Mouse (Mus musculus): ENCODE measurements around the gene Gm364. TPM values are rescaled to one million over a fixed set of nuclear protein-coding genes. Genes with fewer than 3 reads are reported as not detected.

Gm364 gene
- polyA plus RNA-seq, 1 experiment from 2014 or later = not detected

DNA sequence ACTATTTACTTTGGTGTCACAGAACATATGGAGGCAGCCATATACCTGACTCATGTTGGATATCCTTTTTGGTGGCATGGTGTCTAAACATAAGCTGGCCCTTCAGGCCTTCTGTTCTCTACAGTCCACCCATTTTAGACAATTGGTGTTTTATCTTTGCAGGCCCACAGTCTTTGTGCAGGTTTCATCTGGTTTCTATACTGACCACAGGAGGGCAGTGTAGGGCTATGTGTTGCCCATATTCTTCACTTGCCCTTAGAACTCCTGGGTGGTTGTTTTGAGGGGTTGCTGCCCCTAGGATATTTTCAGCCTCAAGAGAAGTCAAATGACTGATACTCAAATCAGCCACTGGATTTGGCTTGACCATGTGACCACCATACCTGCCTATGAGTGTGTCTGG is 5.3 kb upstream of the Gm364 start:
- no peaks in the 10 kb centered on the region for H3K27me3 ChIP-seq
- no peak overlapping the region for H3K27ac ChIP-seq
- H3K4me2 ChIP-seq (replicated peaks) = no peak overlapping the region
- no peaks in the 10 kb centered on the region for H3K4me1 ChIP-seq
- H3K4me3 ChIP-seq = no peak overlapping the region
- no peaks in the 10 kb centered on the region for H3K36me3 ChIP-seq
- H3K9me3 ChIP-seq (replicated peaks) = no peaks in the 10 kb centered on the region
- H3K9ac ChIP-seq = no peak overlapping the region
- ATAC-seq (ENCODE audit: low FRiP score) = no peak

- no peak overlapping the region for H3K27ac ChIP-seq
- no peak overlapping the region for H3K4me2 ChIP-seq (replicated peaks)
- H3K27me3 ChIP-seq = no peaks in the 10 kb centered on the region
- H3K9me3 ChIP-seq (replicated peaks) = no peaks in the 10 kb centered on the region
- H3K4me3 ChIP-seq = no peak overlapping the region
- 10% methylated on average over 2 of the region's 2 CpGs for WGBS
- no peaks in the 10 kb centered on the region for H3K4me1 ChIP-seq
- no peaks in the 10 kb centered on the region for H3K36me3 ChIP-seq
- H3K9ac ChIP-seq = no peak overlapping the region
- ATAC-seq (ENCODE audit: low FRiP score) = no peak
Observed at GRCm38 (mm10) chrX:57431610-57432009, 22.7 kb downstream of the Gm364 start.

- Histone ChIP-seq H3K9me3 (replicated peaks) (no peaks in the 10 kb centered on the region), H3K27me3 (no peaks in the 10 kb centered on the region), H3K9ac (no peak overlapping the region), H3K4me3 (no peak overlapping the region), H3K27ac (no peak overlapping the region), H3K4me1 (no peaks in the 10 kb centered on the region), H3K4me2 (replicated peaks) (no peak overlapping the region), H3K36me3 (no peaks in the 10 kb centered on the region)
- no peak for ATAC-seq (ENCODE audit: low FRiP score)
- 97% methylated on average over 2 of the region's 2 CpGs for WGBS
Observed at GRCm38 (mm10) chrX:57433897-57434296, 24.9 kb downstream of the Gm364 start.

GRCm38 (mm10) chrX:57503634-57504033 is 94.7 kb downstream of the Gm364 start, which contains the start of gene Gpr101:
TSS of gene Gpr101 (minus strand) at chrX:57503757.
- H3K4me3 ChIP-seq = peak within 1 kb of the TSS; percentile 37
- 13% methylated on average over 9 of the region's 28 CpGs for WGBS
- H3K9ac ChIP-seq = 0 out of 2 replicates have a peak within 1 kb of the TSS, but pooled peaks have one; percentile 18
- no peaks in the 10 kb centered on the region for H3K9me3 ChIP-seq (replicated peaks)
- no peak within 1 kb of the TSS for H3K27ac ChIP-seq
- peaks cover 25% of the 10 kb centered on the region for H3K27me3 ChIP-seq
- no peaks in the 10 kb centered on the region for H3K36me3 ChIP-seq
- H3K4me1 ChIP-seq = no peaks in the 10 kb centered on the region
- peak within 1 kb of the TSS; percentile 66 for H3K4me2 ChIP-seq (replicated peaks)
- peak; percentile 58; the same call in 1 of the 2 replicates for ATAC-seq (ENCODE audit: low FRiP score)

DNA sequence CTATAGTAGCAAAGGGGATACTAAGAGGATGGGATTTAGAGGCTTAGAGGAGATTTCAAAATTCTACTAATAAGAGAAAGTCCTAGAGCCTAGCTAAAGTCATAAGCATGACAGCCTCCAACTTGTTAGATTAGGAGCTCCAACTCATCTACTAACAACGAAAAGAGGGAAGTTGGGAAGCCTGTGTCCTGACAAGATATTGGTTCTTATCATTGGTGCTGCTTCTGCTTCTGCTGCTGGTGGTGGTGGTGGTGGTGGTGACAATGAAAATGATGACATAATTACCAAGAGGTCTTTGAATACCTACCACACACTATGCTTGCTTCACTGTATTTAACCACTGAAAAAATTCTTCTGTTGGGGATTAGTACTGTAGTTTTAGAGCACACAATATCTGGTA is 97.3 kb downstream of the Gm364 start:
- Histone ChIP-seq H3K4me3 (no peak overlapping the region), H3K9me3 (replicated peaks) (no peaks in the 10 kb centered on the region), H3K27me3 (peaks cover 25% of the 10 kb centered on the region), H3K36me3 (no peaks in the 10 kb centered on the region), H3K27ac (no peak overlapping the region), H3K9ac (no peak overlapping the region), H3K4me2 (replicated peaks) (no peak overlapping the region), H3K4me1 (no peaks in the 10 kb centered on the region)
- 96% methylated on average over 1 of the region's 1 CpGs for WGBS
- ATAC-seq (ENCODE audit: low FRiP score) = no peak

GRCm38 (mm10) chrX:57521117-57522095 is 112.5 kb downstream of the Gm364 start:
- H3K4me3 ChIP-seq = 0 out of 2 replicates have a peak overlapping the region, but pooled peaks have one; percentile 8

More at GRCm38 (mm10) chrX:57521117-57522095, 112.5 kb downstream of the Gm364 start:
- 40% methylated on average over 28 of the region's 28 CpGs for WGBS
- H3K4me2 ChIP-seq (replicated peaks) = peak overlapping the region; percentile 41
- no peaks in the 10 kb centered on the region for H3K36me3 ChIP-seq
- H3K4me1 ChIP-seq = no peaks in the 10 kb centered on the region
- no peaks in the 10 kb centered on the region for H3K9me3 ChIP-seq (replicated peaks)
- peak; percentile 52; the same call in 1 of the 2 replicates for ATAC-seq (ENCODE audit: low FRiP score)
- no peak overlapping the region for H3K27ac ChIP-seq
- H3K9ac ChIP-seq = no peak overlapping the region
- no peaks in the 10 kb centered on the region for H3K27me3 ChIP-seq

Other genes starting within 250 kb of the Gm364 start
- gene Cd40lg, start 197.0 kb upstream of the Gm364 start, polyA plus RNA-seq (2016; fragmentation: Nextera tagmentation; extraction: Ambion mirVana) = not detected in 2 replicates
- 9.3 and 10.9 TPM in 2 replicates for gene Arhgef6, start 70.4 kb upstream of the Gm364 start, polyA plus RNA-seq (2016; fragmentation: Nextera tagmentation; extraction: Ambion mirVana)
- gene Rbmx, start 16.1 kb upstream of the Gm364 start, polyA plus RNA-seq (2016; fragmentation: Nextera tagmentation; extraction: Ambion mirVana) = 245 and 255 TPM in 2 replicates
- 0.04 and 0.13 TPM in 2 replicates for gene Gpr101, start 94.6 kb downstream of the Gm364 start, polyA plus RNA-seq (2016; fragmentation: Nextera tagmentation; extraction: Ambion mirVana)

All from hindbrain, embryonic 12.5 days (tissue).